Mouse (Mus musculus): ENCODE measurements around the gene Mmp14.

- TF ChIP-seq CTCF (IDR thresholded peaks at IDR 0.05; ENCODE audit: control insufficient read depth, insufficient read depth, insufficient read length) (no peak), MAX (IDR thresholded peaks at IDR 0.05) (no peak), CEBPB (IDR thresholded peaks at IDR 0.05; ENCODE audit: low read depth) (no peak)
These were observed 22.9 kb upstream of the Mmp14 start for GRCm38 (mm10) chr14:54408336-54409056.

Measured in C2C12 (cell line).